Mouse (Mus musculus) liver, embryonic 14.5 days (tissue): ENCODE measurements around the gene Surf4.

Experiments used
- CTCF ChIP-seq: IDR thresholded peaks from 2 replicates; pipeline ENCODE4 v1.5.1; 2016; ENCODE audit warnings: antibody characterized with exemption, low read depth, control low read depth
- EP300 ChIP-seq: IDR thresholded peaks from 2 replicates; pipeline ENCODE4 v1.6.1; 2016; ENCODE audit warnings: antibody characterized with exemption, low read depth

GRCm38 (mm10) chr2:26951346-26951905, 17.7 kb upstream of the Surf4 start:
- TF ChIP-seq CTCF, result no peak
- no peak for TF ChIP-seq EP300
